Mouse (Mus musculus) CD4-positive helper T cell, adult 2 months (primary cell): ENCODE measurements at regions not wholly inside any gene's neighbourhood (a gene's known extent, or its start where the extent isn't known, plus 50 kb on each side); places are given as distances from the start of the nearest gene placed in this dataset.

ENCODE experiments used
- DNase-seq: peaks from one replicate; pipeline ENCODE4 v3.0.0-alpha.2; 2012; ENCODE audit warnings: low read depth, missing footprints, low spot score

DNA sequence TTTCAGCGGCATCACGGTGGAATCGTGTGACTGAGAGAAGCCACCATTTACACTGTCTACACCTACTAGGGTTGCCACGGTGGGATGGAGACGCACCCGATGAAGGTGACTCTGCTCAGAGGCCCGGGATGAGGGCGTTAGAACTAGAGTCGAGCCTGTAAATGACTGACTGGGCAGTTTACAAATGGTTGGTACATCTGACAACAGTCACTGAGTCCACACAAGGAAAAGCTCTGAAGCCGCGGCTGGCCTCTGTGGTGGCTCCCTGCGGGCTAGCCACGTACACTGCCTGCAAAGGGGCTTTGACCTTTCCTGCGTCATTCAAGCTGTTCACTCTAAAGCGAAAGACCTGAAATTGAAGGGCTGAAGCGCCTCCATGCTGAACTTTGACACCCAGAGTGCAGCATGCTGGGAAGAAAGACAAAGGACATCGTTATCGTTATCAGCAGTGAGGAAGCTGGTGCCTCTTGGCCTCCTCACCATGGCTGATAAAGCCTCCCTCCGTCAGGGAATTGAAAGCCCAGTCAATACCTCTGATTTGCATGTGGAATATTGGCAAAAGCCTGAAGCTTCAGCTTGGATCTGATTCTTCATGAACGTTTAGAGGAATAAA is 462.1 kb upstream of the Arglu1 start:
- no peak for DNase-seq

DNA sequence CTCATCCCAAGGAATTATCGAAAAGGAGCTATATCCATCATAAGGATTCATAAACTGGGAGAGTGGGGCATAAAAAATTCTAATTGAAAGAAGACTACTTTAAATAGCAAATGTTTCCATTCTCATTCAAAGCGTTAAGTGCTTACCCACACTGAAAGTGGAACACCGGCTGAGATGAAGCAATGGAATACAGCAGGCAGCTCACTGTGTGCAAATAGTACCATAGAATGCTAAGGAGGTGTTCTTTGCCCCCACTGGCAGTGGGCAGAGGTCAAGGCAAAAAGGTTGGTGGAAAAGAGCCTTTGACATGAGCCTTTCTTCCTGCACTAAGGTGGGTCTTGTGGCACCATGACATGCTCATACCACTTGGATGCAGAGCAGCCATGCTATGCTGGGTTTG is 454.0 kb upstream of the Arglu1 start:
- no peak for DNase-seq

DNA sequence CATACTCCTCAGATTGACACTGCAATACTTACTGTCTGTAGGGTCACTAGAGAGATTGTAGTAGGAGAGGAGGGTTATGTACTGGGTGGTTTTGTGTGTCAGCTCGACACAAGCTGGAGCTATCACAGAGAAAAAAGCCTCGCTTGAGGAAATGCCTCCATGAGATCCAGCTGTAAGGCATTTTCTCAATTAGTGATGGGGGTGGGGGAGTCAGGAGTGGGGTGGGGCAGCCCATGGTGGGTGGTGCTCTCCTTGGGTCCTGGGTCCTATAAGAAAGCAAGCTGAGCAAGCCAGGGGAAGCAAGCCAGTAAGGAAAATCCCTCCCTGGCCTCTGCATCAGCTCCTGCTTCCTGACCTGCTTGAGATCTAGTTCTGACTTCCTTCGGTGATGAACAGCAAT is 449.5 kb upstream of the Arglu1 start:
- no peak for DNase-seq

DNA sequence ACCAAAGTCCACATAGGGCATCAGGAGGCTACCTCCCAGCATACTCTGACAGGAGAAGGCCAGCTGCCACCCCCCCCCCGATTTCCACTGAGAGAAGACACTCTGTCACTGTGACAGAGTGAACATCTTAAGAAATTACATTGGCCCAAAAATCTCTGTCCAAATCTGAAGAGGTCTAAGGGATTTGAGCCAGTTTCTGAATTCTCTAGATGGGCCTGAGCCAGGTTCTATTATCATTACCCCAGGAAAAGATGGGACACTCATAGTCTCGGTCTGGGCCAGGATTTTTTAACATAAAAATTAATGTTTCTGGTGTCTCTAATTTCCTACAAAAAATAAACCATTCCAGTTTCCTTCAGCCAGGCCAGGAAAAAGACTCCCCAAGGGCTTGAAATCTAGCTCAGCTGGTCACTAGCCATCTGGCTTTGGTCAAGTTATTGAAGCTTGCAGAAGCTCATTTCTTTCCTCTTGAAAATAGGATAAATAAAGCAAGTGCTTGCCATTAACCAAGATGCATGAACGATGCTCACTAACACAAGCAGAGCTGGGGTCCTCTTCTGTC is 448.8 kb upstream of the Arglu1 start:
- DNase-seq: no peak

DNA sequence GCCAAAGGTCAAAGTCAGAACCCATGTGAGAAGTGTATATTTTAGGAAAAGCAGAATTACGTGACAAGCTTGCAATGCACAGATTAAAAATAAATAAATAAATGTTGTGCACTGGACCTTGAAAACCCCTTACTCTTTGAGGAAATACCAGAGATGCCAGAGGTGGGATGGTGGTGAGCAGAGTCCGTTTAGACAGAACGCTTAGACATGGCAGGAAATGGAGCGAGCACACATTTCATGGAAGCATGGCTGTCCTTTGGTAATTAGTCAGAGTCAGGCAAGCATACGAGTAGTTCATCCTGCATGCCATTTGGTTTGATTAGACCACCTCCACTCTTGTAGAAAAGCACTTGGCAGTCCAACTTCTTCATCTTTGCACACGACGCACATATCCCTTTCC is 443.4 kb upstream of the Arglu1 start:
- no peak for DNase-seq

DNA sequence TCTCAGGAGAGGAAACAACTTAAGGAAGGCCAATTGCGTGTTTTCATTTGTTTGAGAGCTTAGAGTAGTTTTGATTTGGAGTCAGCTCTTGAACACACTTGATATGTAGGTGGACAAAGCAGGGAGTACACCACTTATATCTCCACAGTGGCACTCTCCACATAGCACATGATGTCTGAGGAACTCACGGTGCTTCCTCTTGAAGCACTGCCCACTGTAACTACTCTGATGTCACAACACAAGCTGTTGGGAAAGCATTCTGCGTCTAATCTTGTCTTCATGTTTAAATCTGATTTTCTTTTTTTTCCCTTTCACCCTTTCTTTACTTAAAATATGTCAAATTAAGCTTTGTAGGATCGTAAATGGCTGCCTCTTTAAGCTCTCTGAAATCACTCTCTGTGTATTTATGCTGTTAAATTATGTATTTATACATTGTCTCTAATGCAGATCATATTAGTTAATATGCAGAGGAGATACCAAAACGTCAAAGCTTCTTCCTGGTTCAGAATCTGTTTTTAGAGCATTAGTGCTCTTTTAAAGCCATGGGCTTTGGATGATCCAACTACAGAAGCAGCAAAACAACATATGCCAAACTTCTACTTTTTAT is 442.4 kb upstream of the Arglu1 start:
- no peak for DNase-seq

DNA sequence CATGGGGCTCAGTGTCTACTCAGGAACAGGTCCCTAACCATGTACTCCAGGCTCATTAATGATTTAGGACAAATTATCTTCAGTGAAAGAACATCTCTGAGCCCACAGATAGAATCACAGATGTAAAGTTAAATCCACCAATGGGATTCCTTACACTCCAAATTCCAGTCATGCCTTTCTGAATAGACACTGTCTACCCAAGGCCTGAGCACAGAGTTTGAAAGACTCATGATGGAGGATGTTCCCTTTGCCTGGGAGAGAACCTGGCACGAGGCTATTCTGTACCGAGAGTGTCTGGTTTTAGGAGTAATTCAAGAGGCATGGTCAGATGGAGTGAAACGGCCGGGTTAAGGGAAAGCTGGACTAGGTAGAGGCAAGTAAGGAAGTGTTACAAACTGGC is 440.9 kb upstream of the Arglu1 start:
- DNase-seq: no peak

DNA sequence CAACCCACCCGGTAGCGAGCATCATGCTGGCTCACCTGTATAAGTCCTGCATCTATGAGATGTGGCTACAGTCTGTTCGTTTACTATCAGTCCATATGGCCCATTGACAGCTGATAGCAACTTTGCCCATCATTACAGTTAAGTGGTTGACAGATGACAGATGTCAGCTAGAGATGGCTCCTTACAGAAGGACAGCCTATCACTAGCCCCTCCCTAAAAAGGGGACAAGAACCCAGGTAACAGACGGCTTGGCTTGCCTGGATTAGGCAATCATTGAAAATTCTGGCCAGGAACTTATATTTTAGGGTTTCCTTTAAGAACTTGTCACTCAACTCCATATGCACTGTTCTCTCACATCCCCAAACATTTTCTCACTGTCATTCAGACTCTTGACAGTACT is 434.2 kb upstream of the Arglu1 start:
- no peak for DNase-seq

DNA sequence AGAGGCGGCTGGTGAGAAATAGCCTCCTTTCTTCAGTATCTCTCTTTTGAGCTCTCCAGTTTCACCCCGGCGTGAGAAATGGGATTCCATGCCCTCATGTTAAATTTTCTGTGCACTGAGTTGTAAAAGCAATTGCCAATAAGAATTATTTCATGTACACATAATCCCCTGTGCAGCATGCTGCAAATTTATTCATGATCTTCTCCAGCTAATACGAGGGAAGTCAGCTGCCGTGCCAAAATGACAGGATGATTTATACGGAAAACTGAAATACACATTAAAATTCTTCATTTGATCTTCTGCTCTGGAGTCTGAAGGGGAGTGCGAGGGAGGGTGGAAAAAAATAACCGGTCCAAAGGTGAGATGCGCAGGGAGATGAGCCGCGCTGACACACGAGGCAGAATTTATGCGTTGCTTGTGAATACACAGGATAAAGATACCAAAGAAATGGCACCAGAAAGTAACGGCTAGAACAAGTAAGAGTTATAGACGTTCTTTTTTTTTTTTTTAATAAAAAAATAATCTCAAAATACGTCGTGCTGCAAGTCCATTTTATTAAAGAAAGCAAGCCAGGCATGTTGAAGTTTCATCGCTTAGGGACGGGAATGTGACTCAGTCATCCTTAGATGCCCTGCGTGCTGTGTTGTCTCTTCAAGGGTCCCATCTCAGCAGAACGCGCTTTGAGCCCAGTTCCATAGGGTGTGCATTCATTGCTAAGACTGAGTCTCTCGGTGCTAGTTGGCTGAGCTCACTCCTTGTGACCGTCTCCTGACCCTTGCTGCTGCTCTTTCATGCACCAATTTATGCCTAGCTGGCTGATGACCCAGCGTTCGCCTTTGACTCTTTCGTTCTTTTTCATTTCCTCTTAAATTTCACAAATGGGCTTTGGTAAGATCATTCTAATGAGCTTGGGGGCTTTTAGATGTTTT is 427.8 kb upstream of the Arglu1 start:
- no peak for DNase-seq

DNA sequence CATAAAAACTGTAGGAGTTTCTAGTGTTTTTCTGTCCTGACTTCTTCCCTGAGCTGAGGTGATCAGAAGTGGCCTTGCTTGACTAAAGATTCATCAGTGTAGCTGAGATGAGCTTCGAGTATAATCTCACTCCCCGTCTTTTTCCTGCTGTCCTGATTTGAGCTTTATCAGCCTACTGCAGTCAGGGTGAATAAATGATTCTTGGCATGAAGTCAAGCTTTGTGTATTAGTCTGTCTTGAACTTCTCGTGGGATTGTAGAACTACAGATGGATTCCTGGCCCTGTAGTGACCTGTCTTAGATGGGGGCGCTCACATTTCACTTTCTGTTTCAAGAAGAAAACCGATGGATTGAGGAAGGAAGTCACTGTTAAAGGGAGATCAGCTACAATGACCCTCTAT is 405.7 kb upstream of the Arglu1 start:
- no peak for DNase-seq

DNA sequence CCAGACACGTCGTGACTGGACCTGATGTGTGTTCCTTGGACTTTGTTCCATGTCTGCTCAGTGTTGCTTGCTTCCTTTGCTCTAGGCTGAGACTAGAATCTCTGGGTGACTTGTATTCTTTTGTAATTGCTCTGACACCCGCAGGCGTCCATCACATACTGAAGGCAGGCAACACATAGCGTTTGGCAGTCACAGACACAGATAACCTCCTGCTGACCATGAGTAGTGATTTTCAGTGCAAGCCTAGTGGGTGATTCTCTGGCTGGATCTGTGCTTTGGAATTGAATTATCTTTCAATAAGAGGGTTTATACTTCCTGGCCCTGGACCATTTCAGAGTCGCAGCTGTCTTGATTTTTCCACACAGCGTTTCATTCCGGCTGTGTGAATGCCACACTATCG is 403.7 kb upstream of the Arglu1 start:
- DNase-seq: no peak

DNA sequence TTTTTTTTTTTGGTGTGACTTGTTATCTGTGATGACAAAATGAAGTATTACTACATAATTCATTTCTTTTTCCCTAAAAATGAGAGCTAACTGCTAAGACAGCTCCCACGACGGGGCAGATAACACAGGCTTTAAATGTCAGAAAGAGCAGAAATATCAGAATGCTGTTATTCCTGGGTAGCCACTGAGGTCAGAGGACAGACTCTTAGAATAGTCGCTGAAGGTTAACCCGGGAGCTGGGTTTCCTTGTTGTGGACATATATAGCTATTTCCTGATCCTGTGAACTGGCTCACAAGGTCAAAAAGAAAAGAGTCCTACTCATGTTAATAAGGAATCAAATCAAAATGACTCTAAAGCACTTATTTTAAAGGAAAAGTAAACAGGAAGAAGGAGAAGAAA is 403.0 kb upstream of the Arglu1 start:
- DNase-seq: no peak

DNA sequence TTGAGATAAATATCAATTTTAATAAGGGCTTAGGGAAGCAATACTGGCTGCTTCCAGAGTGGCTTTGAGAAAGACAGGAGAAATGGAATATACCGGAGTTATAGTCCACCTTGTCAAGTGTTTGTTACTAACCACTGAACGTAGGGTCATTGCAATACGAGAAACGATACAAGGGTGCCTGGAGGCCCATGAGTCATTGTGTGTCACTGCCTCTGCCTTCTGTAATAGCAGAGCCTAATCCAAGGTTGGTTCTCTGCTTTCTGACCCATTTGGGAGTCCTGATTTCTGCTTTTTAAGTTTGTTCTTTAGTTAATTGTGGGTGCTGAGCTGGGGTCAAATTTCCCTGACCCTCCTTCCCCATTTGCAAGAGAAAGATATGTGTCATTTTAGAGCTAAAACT is 382.4 kb upstream of the Arglu1 start:
- DNase-seq: no peak

DNA sequence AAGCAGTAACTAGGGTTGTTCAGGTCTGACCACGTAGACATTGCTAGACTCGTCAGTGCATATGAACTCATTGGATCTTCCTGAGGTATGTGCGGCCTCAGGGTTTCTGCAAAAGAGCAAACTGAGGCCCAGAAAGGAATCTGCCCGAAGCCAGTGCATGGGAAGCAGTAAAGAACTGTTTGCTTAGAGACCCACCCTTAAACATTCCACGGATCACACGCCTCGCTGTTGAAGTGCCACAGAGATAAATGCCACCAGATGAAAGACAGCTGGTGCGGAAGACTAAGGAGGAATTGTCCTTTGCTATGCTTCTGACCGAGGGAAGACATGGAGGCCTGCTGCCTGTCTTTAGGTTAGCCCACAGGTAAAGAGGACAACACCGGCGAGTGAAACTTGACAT is 382.0 kb upstream of the Arglu1 start:
- no peak for DNase-seq

DNA sequence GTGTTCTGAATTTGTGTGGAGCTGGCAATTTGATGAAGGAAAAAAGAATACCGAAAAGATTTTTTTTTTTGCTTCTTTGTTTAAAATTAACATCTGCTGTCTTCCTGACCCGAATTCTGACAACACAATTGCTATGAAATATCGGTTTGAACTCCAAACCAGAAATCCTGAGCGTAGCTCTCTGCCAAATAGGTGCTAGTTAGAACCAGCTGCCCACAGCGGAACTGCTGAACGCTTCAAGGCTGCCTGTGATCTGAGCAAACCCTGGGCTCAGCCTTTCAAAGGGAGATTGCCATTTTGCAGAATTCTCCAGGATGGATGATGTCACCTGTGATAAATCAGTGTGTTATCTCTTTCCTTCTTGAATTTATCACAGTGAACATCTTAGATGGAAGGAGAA is 380.6 kb upstream of the Arglu1 start:
- no peak for DNase-seq

DNA sequence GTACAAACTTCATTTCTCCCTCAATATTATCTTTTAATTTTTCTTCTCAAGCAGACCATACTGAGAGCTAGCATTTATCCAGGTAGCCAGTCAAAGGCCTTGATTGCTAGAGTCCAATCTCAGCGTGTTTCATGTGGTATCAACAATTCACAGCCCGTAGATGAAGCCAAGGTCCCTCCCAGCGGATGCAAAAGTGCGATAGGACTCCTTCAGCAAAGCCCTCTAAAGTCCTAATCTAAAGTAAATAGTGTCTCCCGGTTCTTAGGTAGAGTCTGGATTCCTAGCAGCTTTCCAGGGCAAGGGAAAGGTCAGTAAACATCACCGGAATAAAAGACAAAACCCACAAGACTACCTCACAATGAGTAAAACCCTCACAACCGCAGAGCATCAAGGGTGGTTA is 379.5 kb upstream of the Arglu1 start:
- no peak for DNase-seq

DNA sequence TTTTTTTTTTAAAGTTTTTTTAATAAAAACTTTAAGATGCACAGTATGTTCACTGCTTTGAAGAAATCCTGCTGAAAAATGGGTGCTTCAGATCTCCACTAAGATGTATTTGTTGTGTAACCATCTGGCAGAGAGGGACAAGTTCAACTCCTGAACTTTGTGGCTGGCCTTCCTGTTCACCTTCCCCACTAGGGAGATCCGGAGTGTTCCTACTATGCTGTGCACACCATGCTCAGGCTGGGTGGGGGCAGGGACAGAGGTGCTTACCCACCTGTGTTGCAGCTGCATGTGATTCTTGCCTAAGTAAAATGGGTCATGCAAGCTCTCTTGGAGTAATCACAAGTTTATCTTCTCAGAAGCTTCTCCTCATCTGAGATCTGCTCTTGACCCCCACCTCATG is 377.4 kb upstream of the Arglu1 start:
- no peak for DNase-seq

DNA sequence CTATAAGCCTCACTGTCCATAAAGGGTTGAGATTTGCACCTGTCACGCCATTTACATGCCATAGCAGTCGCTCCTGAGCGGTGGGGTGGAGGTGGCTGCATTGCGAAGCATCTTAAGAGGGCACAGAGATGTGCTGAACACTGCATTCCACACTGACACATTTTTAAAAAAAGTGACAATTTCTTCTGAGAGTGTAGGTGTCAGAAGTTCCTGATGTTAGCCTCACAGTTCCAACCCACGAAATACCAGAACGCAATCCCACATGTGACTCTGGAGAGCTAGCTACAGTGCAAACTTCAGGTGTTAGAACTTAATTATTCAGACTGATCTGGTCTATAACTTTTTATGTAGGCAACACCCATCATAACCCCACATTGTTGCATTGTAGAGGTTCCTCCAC is 369.8 kb upstream of the Arglu1 start:
- no peak for DNase-seq

DNA sequence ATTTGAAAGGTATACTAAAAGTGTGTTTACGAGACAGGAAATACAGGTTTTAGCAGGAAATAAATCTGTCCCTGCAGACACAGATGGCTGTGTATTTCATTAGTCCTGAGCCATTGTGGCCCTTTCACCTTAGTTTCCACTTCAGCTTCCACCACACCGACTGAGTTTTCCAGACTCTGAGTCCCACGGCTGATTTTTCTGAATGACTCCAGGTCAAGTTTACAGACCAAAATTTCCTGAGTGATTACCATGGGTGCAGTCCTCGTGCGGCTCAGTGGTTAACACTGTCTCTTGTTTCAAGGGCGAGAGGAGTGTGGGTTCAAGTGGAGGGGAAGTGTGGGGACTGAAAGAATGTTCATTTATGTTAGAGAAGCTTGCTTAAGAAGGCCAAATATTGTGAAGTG is 365.1 kb upstream of the Arglu1 start:
- no peak for DNase-seq

DNA sequence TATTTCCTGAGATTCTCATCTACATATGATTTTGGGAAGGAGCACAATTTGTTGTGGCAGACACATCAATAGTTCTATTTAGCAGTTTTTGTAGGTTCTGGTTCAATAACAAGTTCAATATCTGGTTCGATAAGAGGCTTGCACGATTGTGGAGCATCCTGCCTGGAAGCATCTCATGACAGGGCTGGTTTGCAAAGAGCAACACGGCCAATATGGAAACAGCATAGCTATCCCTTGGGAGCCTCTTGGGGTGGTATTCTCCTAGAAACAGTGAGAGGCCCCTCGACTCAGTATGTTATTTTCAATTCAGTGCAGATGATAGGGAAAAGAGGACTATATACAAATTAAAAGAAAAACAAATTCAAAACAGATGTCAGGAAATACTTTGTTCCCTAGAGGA is 364.5 kb upstream of the Arglu1 start:
- DNase-seq: no peak

DNA sequence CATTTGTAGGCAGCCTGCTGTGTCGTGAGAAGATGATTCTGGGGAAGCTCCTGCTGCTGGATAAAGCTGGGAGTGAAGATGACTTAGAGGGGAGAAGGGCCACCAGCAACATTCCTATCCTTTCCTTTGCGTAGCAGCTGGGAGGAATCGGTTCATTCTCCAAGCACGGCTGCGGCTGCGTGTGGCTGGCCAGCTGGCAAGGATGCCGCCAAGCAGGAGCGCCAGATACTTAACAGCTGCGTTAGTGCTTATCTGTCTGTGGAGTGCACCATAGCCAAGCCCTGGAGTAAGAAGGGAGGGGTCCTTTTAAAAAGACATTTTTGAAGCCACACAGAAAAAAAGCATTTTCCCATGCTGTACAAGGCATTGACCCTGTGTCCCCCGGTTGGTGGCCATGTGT is 361.4 kb upstream of the Arglu1 start:
- no peak for DNase-seq

DNA sequence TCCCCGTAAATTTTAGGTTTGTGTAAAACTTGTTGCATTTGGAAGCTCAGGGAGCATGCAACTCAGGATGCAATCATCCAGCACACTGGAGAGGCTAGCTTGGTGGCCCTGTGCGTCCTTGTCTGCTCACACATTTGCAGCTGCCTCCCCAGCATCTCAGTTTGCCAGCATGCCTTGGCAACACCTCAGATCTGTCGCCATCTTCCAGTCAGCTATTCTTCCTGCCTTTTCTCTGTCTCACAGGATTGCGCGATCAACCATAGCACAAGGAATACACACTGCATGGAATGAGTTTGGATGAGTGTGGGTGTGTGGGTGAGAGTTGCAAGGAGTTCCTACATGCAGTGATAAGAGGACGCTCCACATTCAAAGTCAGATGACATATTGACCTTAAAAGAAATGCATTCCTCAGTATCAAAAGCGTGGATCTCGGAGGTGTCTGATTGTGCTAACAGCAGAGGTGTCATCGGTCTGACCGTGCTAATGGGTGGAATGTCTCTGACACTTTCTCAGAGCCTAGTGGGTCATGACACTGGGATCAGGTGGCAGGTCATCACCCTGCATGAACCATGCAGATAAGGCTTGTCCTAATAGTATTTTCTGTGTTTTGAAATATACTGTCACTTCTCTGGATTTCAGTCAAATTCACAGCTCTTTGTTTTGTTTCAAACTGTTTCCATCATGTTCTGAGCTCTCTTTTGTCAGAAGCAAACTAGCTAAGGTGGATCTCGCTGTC is 360.6 kb upstream of the Arglu1 start:
- no peak for DNase-seq
